Mouse (Mus musculus): ENCODE measurements around the gene Stab1.

GRCm38 (mm10) chr14:31194891-31195513 is 26.6 kb upstream of the Stab1 start:
- TF ChIP-seq EP300 (IDR thresholded peaks at IDR 0.05; ENCODE audit: low read depth) (no peak), CTCF (IDR thresholded peaks at IDR 0.05; ENCODE audit: low read depth) (no peak)

Measured in liver, postnatal 0 days (tissue).